Mouse (Mus musculus) naive thymus-derived CD4-positive, alpha-beta T cell, adult 5 months (primary cell): ENCODE measurements around the gene Alms1. TPM values are rescaled to one million over a fixed set of nuclear protein-coding genes. Genes with fewer than 3 reads are reported as not detected.

Source experiments
- polyA plus RNA-seq: library from polyadenylated mRNA; unstranded; fragments of 100-300 nt; shearing (Covaris generic); gene quantifications from one replicate; pipeline ENCODE4 v1.2.1, GENCODE M21; 2017

Alms1 gene
- polyA plus RNA-seq: 1.3 TPM

DNA sequence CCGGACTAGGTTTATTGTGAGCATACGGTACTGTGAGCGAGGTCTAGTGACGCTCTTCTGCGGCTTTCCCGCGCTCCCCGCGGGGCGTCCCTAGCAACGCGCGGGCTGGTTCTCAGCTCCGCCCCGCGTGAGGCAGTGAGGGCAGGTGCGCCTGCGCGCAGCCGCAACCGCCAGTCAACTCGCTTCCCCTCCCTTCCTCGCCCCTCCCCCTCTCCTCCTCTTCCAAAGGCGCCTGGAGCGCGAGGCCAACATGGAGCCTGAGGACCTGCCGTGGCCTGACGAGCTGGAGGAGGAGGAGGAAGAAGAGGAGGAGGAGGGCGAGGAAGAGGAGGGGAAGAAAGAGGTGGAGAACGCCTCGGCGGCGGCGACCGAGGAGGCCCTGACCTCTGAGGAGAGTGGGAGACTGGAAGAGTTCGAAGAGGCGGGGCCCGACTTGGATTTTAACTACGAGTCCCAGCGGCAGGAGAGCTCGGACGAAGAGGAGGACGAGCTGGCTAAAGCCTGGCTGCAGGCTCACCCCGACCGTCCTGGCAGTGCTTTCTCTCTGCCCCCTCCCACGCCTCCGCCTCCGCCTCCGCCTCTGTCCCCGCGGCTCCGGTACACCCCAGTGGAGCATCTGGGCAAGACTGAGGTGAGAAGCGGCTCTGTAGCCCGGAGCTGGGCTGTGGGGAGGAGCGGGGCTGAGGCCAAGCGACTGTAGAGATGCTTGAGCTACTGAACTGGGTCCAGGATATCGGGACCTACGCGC is at the start of gene Alms1:
Gene Alms1 (plus strand): TSS at position 136 of the 748 bp plus-strand sequence.

DNA sequence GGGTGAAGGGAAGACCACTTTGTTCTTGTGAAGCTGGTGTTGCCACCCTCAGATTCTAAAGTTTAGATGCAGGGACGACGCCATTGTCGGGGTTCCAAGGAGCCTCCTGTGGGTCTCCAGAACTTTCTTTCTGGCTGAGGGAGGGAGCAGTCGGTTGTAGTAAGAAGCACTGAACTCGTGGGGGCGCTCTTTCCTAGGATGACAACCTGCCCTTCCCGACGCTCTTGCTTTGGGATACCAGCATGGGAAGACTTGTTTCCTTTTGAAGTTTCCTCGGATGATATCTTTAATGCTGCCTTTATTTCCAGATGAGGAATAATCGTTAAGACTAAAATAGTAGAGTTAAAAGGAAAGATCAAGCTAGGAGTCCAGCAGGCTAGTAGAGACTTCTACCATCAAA is 125.8 kb downstream of the Alms1 start, which contains the start of gene Nat8f7:
Gene Nat8f7 (minus strand): TSS at position 101 of the 400 bp plus-strand sequence.

Other genes starting within 250 kb of the Alms1 start
- gene Rab11fip5, start 212.9 kb upstream of the Alms1 start, polyA plus RNA-seq: 0.58 TPM
- gene Noto, start 163.6 kb upstream of the Alms1 start, polyA plus RNA-seq: not detected
- gene Smyd5, start 155.5 kb upstream of the Alms1 start, polyA plus RNA-seq: 34.2 TPM
- gene Cct7, start 136.0 kb upstream of the Alms1 start, polyA plus RNA-seq: 313 TPM
- 20.5 TPM for gene Pradc1, start 135.6 kb upstream of the Alms1 start, polyA plus RNA-seq
- gene Fbxo41, start 84.5 kb upstream of the Alms1 start, polyA plus RNA-seq: not detected
- gene Egr4, start 73.9 kb upstream of the Alms1 start, polyA plus RNA-seq: not detected
- not detected for gene Nat8f7, start 125.7 kb downstream of the Alms1 start, polyA plus RNA-seq
- not detected for gene Nat8f3, start 178.2 kb downstream of the Alms1 start, polyA plus RNA-seq
- gene Nat8f6, start 233.4 kb downstream of the Alms1 start, polyA plus RNA-seq: not detected
- gene Nat8f5, start 233.4 kb downstream of the Alms1 start, polyA plus RNA-seq: not detected
- gene Nat8, start 244.6 kb downstream of the Alms1 start, polyA plus RNA-seq: not detected